Mouse (Mus musculus) lung, embryonic 14.5 days (tissue): Measurements from ENCODE around the gene AC134908.4. TPM values are rescaled to one million over a fixed set of nuclear protein-coding genes. Genes with fewer than 3 reads are reported as not detected.

ENCODE experiments used
- ATAC-seq: fragments of 200-750 bp; cut with Nextera tagmentation; 2 replicates; pipeline ENCODE4 v1.8.0; 2017; ENCODE audit warnings: mild to moderate bottlenecking, moderate TSS enrichment, moderate library complexity; ENCODE audit not compliant: insufficient read depth
- DNase-seq: peaks from one replicate; pipeline ENCODE4 v3.0.0-alpha.2; 2015
- H3K27ac ChIP-seq: fragments of 300-500 bp; sonication (generic); 2 replicates; pipeline ENCODE4 v1.5.1; 2014; ENCODE audit warnings: low read depth, mild to moderate bottlenecking, moderate library complexity
- H3K27me3 ChIP-seq: fragments of 300-500 bp; sonication (generic); 2 replicates; pipeline ENCODE4 v1.6.1; 2014; ENCODE audit warnings: low read length, control low read depth; ENCODE audit not compliant: insufficient read depth
- H3K36me3 ChIP-seq: fragments of 300-500 bp; sonication (generic); 2 replicates; pipeline ENCODE4 v1.6.1; 2014; ENCODE audit warnings: control low read depth; ENCODE audit not compliant: insufficient read depth
- H3K4me1 ChIP-seq: fragments of 300-500 bp; sonication (generic); 2 replicates; pipeline ENCODE4 v1.6.1; 2014; ENCODE audit warnings: antibody characterized with exemption, control low read depth; ENCODE audit not compliant: insufficient read depth
- H3K4me2 ChIP-seq: fragments of 300-500 bp; sonication (generic); 2 replicates; pipeline ENCODE4 v1.6.1; 2014; ENCODE audit warnings: mild to moderate bottlenecking
- H3K4me3 ChIP-seq: fragments of 300-500 bp; sonication (generic); 2 replicates; pipeline ENCODE4 v1.5.1; 2014; ENCODE audit warnings: low read depth, low read length
- H3K9ac ChIP-seq: fragments of 300-500 bp; sonication (generic); 2 replicates; pipeline ENCODE4 v1.6.1; 2014
- H3K9me3 ChIP-seq: fragments of 300-500 bp; sonication (generic); 2 replicates; pipeline ENCODE4 v1.6.1; 2016; ENCODE audit warnings: low read depth, low read length, control low read depth
- CTCF ChIP-seq: IDR thresholded peaks from 2 replicates; pipeline ENCODE4 v1.5.1; 2016; ENCODE audit warnings: antibody characterized with exemption, low read depth
- WGBS: fragments of 180-500 bp; shearing (Covaris S2); extraction: QIAGEN DNeasy Blood & Tissue Kit; methylation state at CpG from one replicate; pipeline ENCODE4 v1.1.7; 2014; 5-methylcytosine and 5-hydroxymethylcytosine counted together
- polyA plus RNA-seq: library from polyadenylated mRNA; unstranded; fragments of >200 nt; fragmentation: Nextera tagmentation; extraction: Ambion mirVana; gene quantifications from 2 replicates; pipeline ENCODE4 v1.2.1, GENCODE M21; 2014

The AC134908.4 gene
- polyA plus RNA-seq, 1 experiment from 2014 or later: not detected

- ATAC-seq (no peak), DNase-seq (no peak)
- no peak for TF ChIP-seq CTCF
- Histone ChIP-seq H3K4me2 (no peak overlapping the region), H3K9ac (no peak overlapping the region), H3K4me1 (peaks cover 9% of the 10 kb centered on the region), H3K27me3 (no peaks in the 10 kb centered on the region), H3K9me3 (no peaks in the 10 kb centered on the region), H3K4me3 (no peak overlapping the region), H3K27ac (no peak overlapping the region), H3K36me3 (peaks cover 58% of the 10 kb centered on the region)
- 68% methylated on average over 7 of the region's 7 CpGs for WGBS
Observed at GRCm38 (mm10) chr17:25783086-25783485, 12.4 kb downstream of the AC134908.4 start.

GRCm38 (mm10) chr17:25781339-25781738, 14.1 kb downstream of the AC134908.4 start:
- peaks cover 9% of the 10 kb centered on the region for H3K4me1 ChIP-seq
- ATAC-seq (no peak), DNase-seq (no peak)
- WGBS: 69% methylated on average over 6 of the region's 6 CpGs
- peaks cover 53% of the 10 kb centered on the region for H3K36me3 ChIP-seq
- no peak overlapping the region for H3K9ac ChIP-seq
- no peak overlapping the region for H3K4me3 ChIP-seq
- H3K27ac ChIP-seq: no peak overlapping the region
- no peak overlapping the region for H3K4me2 ChIP-seq
- TF ChIP-seq CTCF: no peak
- no peaks in the 10 kb centered on the region for H3K9me3 ChIP-seq
- H3K27me3 ChIP-seq: no peaks in the 10 kb centered on the region

- Histone ChIP-seq H3K9me3 (no peaks in the 10 kb centered on the region), H3K4me1 (no peaks in the 10 kb centered on the region), H3K9ac (no peak overlapping the region), H3K4me2 (no peak overlapping the region), H3K36me3 (peaks cover 39% of the 10 kb centered on the region), H3K27ac (no peak overlapping the region), H3K4me3 (no peak overlapping the region), H3K27me3 (no peaks in the 10 kb centered on the region)
- 93% methylated on average over 5 of the region's 5 CpGs for WGBS
- no peak for ATAC-seq
- no peak for TF ChIP-seq CTCF
- DNase-seq: no peak
Observed at GRCm38 (mm10) chr17:25777948-25778347, 17.5 kb downstream of the AC134908.4 start.

GRCm38 (mm10) chr17:25775318-25776062, 20.0 kb downstream of the AC134908.4 start:
- no peaks in the 10 kb centered on the region for H3K27me3 ChIP-seq
- 73% methylated on average over 10 of the region's 10 CpGs for WGBS
- H3K36me3 ChIP-seq: 0 out of 2 replicates have a peak, but pooled peaks cover 20% of the 10 kb centered on the region
- H3K4me3 ChIP-seq: no peak overlapping the region
- ATAC-seq (no peak), DNase-seq (no peak)
- no peak overlapping the region for H3K27ac ChIP-seq
- no peak for TF ChIP-seq CTCF
- no peak overlapping the region for H3K4me2 ChIP-seq
- H3K9ac ChIP-seq: no peak overlapping the region
- H3K9me3 ChIP-seq: no peaks in the 10 kb centered on the region
- no peaks in the 10 kb centered on the region for H3K4me1 ChIP-seq

GRCm38 (mm10) chr17:25773549-25774120, 21.8 kb downstream of the AC134908.4 start, which contains the start of gene Narfl:
TSS of gene Narfl (plus strand) at chr17:25773776.
- peak; percentile 98 for TF ChIP-seq CTCF
- Histone ChIP-seq H3K27ac (no peak within 1 kb of the TSS), H3K4me2 (peak within 1 kb of the TSS; percentile 73), H3K36me3 (0 out of 2 replicates have a peak, but pooled peaks cover 11% of the 10 kb centered on the region), H3K4me3 (peak within 1 kb of the TSS; percentile 73), H3K9ac (peak within 1 kb of the TSS; percentile 80), H3K9me3 (no peaks in the 10 kb centered on the region), H3K4me1 (no peaks in the 10 kb centered on the region), H3K27me3 (no peaks in the 10 kb centered on the region)
- DNase-seq: peak; percentile 100
- peak; percentile 87 for ATAC-seq
- 0% methylated on average over 37 of the region's 37 CpGs for WGBS

- Histone ChIP-seq H3K27ac (no peak overlapping the region), H3K9me3 (no peaks in the 10 kb centered on the region), H3K4me2 (no peak overlapping the region), H3K27me3 (no peaks in the 10 kb centered on the region), H3K36me3 (no peaks in the 10 kb centered on the region), H3K4me1 (no peaks in the 10 kb centered on the region), H3K9ac (no peak overlapping the region), H3K4me3 (no peak overlapping the region)
- DNase-seq: no peak
- WGBS: 54% methylated on average over 9 of the region's 9 CpGs
- TF ChIP-seq CTCF: no peak
- no peak for ATAC-seq
Observed at GRCm38 (mm10) chr17:25769331-25769730, 26.1 kb downstream of the AC134908.4 start.

- H3K27ac ChIP-seq: no peak overlapping the region
- WGBS: 67% methylated on average over 5 of the region's 5 CpGs
- no peak for TF ChIP-seq CTCF
- no peaks in the 10 kb centered on the region for H3K36me3 ChIP-seq
- H3K27me3 ChIP-seq: no peaks in the 10 kb centered on the region
- H3K4me3 ChIP-seq: no peak overlapping the region
- no peaks in the 10 kb centered on the region for H3K4me1 ChIP-seq
- no peak for DNase-seq
- no peak overlapping the region for H3K9ac ChIP-seq
- H3K4me2 ChIP-seq: no peak overlapping the region
- H3K9me3 ChIP-seq: no peaks in the 10 kb centered on the region
- no peak for ATAC-seq
Observed at GRCm38 (mm10) chr17:25765886-25766285, 29.6 kb downstream of the AC134908.4 start.
